Comparison of ENCODE assay signal across 35 mouse cellular contexts in the genomic region with DNA sequence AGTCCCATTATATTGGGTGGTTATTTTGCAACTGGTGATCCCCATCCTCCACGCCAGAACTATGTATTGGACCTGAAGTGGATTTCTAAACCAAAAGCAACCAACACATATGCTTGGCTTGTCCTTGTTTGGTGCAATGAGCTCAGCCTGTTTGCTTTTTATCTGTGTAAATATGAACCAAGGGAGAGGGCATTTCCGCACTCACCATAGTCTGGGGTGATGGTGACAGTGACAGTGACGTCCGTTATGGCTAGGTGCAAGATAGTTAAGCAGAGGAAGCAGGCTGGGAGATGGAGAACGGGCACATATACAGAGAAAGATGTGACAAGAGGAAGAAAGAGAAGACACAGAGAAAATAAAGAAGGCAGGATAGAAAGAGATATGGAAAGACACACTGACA. TPM values are rescaled to one million over a fixed set of nuclear protein-coding genes. Genes with fewer than 3 reads are reported as not detected.
"Had no signal": no experiment of that assay in that cellular context is flagged by ENCODE, and none has a peak within 500 bp of the region (broad histone marks: within the 10 kb centered on the region; RNA-seq: fewer than 3 reads in every experiment).

No protein-coding gene starts in this region.

- ATAC-seq: hindbrain, embryonic 16.5 days; hindbrain, postnatal 0 days; inflammation-experienced regulatory T-cells, adult 6 months; intestine, embryonic 15.5 days; intestine, embryonic 16.5 days; intestine, postnatal 0 days had no signal

- H3K27ac ChIP-seq: heart, adult 2 months; heart, embryonic 10.5 days; heart, embryonic 13.5 days; heart, embryonic 15.5 days; hindbrain, embryonic 10.5 days; hindbrain, embryonic 12.5 days; hindbrain, embryonic 13.5 days; hindbrain, embryonic 14.5 days; hindbrain, embryonic 15.5 days; hindbrain, postnatal 0 days; intestine, embryonic 15.5 days; kidney, embryonic 15.5 days; kidney, postnatal 0 days; layer of hippocampus, adult 2 months had no signal

- H3K36me3 ChIP-seq: heart, embryonic 10.5 days; heart, embryonic 12.5 days; heart, embryonic 13.5 days; heart, embryonic 15.5 days; hindbrain, embryonic 10.5 days; hindbrain, embryonic 12.5 days; hindbrain, embryonic 13.5 days; hindbrain, embryonic 15.5 days; intestine, embryonic 15.5 days; kidney, embryonic 15.5 days had no signal

- H3K4me1 ChIP-seq: heart, embryonic 10.5 days; heart, embryonic 12.5 days; intestine, embryonic 15.5 days had no signal

- DNase-seq: heart, adult 2 months; heart, postnatal 14 days; heart, postnatal 36 days; heart, postnatal 4 days; kidney, adult 11 months; kidney, adult 18-20 months; kidney, adult 2 months; kidney, adult 8-10 months; kidney, adult 9 months; kidney, postnatal 10 days; kidney, postnatal 14 days; kidney, postnatal 25 days; kidney, postnatal 36 days; kidney, postnatal 4 days; layer of hippocampus, adult 9-11 months; layer of hippocampus, postnatal 36 days had no signal

- H3K9me3 ChIP-seq: heart, embryonic 10.5 days; heart, embryonic 12.5 days; heart, embryonic 13.5 days; heart, embryonic 15.5 days; hindbrain, embryonic 10.5 days; hindbrain, embryonic 12.5 days; hindbrain, embryonic 13.5 days; hindbrain, embryonic 15.5 days; intestine, embryonic 15.5 days; kidney, embryonic 15.5 days had no signal

- H3K4me3 ChIP-seq: heart, adult 2 months; heart, embryonic 10.5 days; heart, embryonic 12.5 days; heart, embryonic 13.5 days; heart, embryonic 15.5 days; hindbrain, embryonic 10.5 days; hindbrain, embryonic 12.5 days; hindbrain, embryonic 13.5 days; hindbrain, embryonic 15.5 days; intestine, embryonic 15.5 days; kidney, embryonic 15.5 days; layer of hippocampus, adult 2 months had no signal

- H3K4me2 ChIP-seq: heart, embryonic 11.5 days; heart, embryonic 12.5 days; heart, embryonic 13.5 days; heart, embryonic 15.5 days; hindbrain, embryonic 12.5 days; hindbrain, embryonic 13.5 days; hindbrain, embryonic 14.5 days; hindbrain, embryonic 15.5 days; intestine, embryonic 15.5 days; kidney, embryonic 15.5 days had no signal

- H3K9ac ChIP-seq: heart, embryonic 12.5 days; heart, embryonic 13.5 days; heart, embryonic 15.5 days; hindbrain, embryonic 12.5 days; hindbrain, embryonic 13.5 days; hindbrain, embryonic 14.5 days; hindbrain, embryonic 15.5 days; intestine, embryonic 15.5 days; kidney, embryonic 15.5 days had no signal

- H3K27me3 ChIP-seq: heart, embryonic 12.5 days; heart, embryonic 13.5 days; heart, embryonic 15.5 days; hindbrain, embryonic 12.5 days; hindbrain, embryonic 13.5 days; hindbrain, embryonic 15.5 days; intestine, embryonic 15.5 days; kidney, embryonic 15.5 days had no signal

RNA-seq across cellular contexts. Expression of a gene that starts 3.5 kb away (rescaled TPM):
- polyA plus RNA-seq: inflammation-experienced regulatory T-cells, adult 6 months had no signal

RNA-seq across cellular contexts. Expression of a gene that starts 48.7 kb away (rescaled TPM):
- polyA plus RNA-seq: inflammation-experienced regulatory T-cells, adult 6 months had no signal
